Mouse (Mus musculus): Measurements from ENCODE around the gene Psmc3.

Gene Psmc3

GRCm38 (mm10) chr2:91113334-91113733 lies 59.5 kb downstream of the Psmc3 start:
- DNase-seq (ENCODE audit: low spot score in 2 of 2), result no peak

- DNase-seq (ENCODE audit: low spot score in 2 of 2), result no peak
These were observed 60.0 kb downstream of the Psmc3 start for GRCm38 (mm10) chr2:91113852-91114251.

DNA sequence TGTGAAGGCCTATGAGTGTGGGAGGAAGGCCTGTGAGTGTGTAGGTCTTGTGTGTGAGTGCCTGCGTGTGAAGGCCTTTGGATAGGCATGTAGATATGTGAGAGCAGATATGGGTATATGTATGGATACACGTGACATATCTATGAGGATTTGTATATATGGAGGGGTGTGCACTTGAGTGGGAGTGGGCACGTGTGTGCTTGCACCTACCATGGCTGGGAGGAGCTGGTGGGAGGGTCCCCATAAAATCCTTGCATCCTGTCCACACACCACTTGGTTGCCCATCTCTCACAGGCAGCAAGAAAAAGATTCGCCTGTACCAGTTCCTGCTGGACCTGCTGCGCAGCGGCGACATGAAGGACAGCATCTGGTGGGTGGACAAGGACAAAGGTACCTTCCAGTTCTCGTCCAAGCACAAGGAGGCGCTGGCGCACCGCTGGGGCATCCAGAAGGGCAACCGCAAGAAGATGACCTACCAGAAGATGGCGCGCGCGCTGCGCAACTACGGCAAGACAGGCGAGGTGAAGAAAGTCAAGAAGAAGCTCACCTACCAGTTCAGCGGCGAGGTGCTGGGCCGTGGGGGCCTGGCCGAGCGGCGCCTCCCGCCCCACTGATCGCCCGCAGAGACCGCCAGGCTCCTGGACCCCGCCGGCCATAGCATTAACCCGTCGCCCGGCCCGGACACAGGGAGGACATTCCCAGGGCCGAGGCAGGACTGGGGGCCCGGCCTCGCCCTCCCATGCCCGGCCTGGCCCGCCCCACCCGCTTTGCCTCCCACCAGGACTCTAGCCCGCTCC lies 61.2 kb downstream of the Psmc3 start:
- peak; percentile 86 for DNase-seq (ENCODE audit: low spot score in 2 of 2)

DNA sequence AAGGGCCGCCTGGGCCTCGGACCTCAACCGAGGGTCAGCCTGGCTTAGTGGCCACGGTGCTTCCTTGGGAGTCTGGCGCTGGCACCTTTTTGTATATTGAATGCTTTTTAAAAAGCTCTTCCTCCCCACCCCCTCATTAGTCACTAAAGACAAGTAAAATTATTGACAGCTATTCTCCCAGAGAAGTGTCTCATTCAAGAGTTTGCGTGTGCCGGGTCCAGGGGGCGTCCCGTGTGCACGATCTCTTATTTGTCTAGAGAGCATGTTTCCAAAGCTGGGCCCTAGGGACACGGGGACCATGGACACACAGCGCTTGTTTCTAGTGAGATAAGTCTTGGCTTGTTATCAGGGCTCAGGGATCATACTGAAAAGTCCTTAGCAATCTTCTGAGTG lies 61.8 kb downstream of the Psmc3 start:
- DNase-seq (ENCODE audit: low spot score in 2 of 2), result no peak
